Mouse (Mus musculus) layer of hippocampus, adult 8-10 months (tissue): ENCODE measurements at regions not wholly inside any gene's neighbourhood (a gene's known extent, or its start where the extent isn't known, plus 50 kb on each side); places are given as distances from the start of the nearest gene placed in this dataset.

Experiments
- DNase-seq, 2 experiments: peaks; one replicate each; pipeline ENCODE4 v3.0.0; 2022; ENCODE audit warnings: low spot score in 2 of 2

GRCm38 (mm10) chr15:67226900-67227299 lies 726.2 kb upstream of the Lrrc6 start:
- DNase-seq: no peak
